8 mouse cellular contexts compared by ENCODE assay signal in the genomic region with DNA sequence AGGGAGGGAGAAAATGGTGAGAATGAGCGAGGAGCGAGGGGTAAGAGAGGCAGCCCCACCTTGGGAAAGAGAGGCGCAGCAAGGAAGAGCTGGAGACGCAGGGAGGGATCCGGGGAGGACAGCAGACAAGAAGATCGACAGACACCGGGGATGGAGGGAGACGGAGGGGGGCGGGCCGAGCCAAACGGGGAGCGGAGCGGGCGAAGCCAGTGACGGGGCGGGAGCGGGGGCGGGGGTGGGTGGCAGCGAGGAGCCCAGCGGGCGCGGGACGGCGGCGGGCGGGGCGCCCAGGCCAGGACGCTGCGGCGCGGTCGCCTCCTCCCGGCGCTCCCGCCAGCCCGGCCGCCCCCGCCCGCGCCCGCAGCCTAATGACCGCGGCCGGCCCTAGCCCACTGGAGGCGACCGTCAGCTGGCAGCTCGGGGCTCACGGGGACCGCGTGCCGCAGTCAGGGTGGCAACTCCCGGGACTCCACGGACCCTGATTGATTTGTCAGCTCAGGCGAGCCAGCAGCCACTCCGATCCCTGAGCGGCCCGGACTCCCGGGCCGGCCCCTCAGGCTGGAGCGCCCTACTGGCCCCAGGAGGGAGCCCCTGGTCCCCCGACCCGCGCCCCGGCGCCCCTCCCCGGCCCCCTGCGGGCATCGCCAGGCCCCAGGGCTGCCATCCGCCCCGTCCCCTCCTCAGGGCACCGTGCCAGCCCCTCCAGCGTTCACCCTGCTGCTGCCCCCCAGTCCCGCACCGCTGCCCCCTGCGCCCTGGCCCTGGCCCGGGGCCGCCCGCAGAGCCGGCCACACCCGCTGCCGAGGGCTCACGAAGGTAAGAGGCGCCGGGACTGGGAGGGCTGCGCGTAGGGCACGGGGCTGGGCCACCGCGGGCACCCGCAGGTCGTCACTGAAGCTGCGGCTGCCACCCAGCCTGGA. TPM values are rescaled to one million over a fixed set of nuclear protein-coding genes. Genes with fewer than 3 reads are reported as not detected.
DNase-seq lines count a peak whose midpoint lies in the region; ATAC-seq and TF ChIP-seq lines count a peak whose summit lies in the region.

A gene (plus strand): TSS at position 292 of the 920 bp plus-strand sequence.

- H3K9me3 ChIP-seq in heart, embryonic 10.5 days, result no peaks in the 10 kb centered on the region
- no peaks in the 10 kb centered on the region for H3K9me3 ChIP-seq in embryonic facial prominence, embryonic 13.5 days
- H3K9me3 ChIP-seq in intestine, embryonic 14.5 days (ENCODE audit: control insufficient read depth, low read length), result no peaks in the 10 kb centered on the region
- H3K9me3 ChIP-seq in liver, postnatal 0 days (ENCODE audit: low read length), result no peaks in the 10 kb centered on the region

- WGBS in heart, embryonic 10.5 days, result under 1% methylated on average over 74 of the region's 92 CpGs
- WGBS in embryonic facial prominence, embryonic 13.5 days, result under 1% methylated on average over 75 of the region's 92 CpGs
- WGBS in intestine, embryonic 14.5 days, result under 1% methylated on average over 63 of the region's 92 CpGs
- WGBS in liver, postnatal 0 days (ENCODE audit: insufficient replicate concordance), result 1% methylated on average over 75 of the region's 92 CpGs

- H3K4me2 ChIP-seq in embryonic facial prominence, embryonic 13.5 days, result peak within 1 kb of the TSS; percentile 89
- H3K4me2 ChIP-seq in intestine, embryonic 14.5 days (ENCODE audit: low read length), result peak within 1 kb of the TSS; percentile 60
- peak within 1 kb of the TSS; percentile 70 for H3K4me2 ChIP-seq in liver, postnatal 0 days (ENCODE audit: low read depth, low read length)

- peaks cover 18% of the 10 kb centered on the region for H3K4me1 ChIP-seq in heart, embryonic 10.5 days
- peaks cover 15% of the 10 kb centered on the region for H3K4me1 ChIP-seq in embryonic facial prominence, embryonic 13.5 days
- peaks cover 6% of the 10 kb centered on the region; the same call in 1 of the 2 replicates for H3K4me1 ChIP-seq in intestine, embryonic 14.5 days (replicated peaks; ENCODE audit: control insufficient read depth, insufficient read depth, low read length)
- H3K4me1 ChIP-seq in liver, postnatal 0 days (ENCODE audit: insufficient read depth), result peaks cover 4% of the 10 kb centered on the region; the same call in 1 of the 2 replicates

- peaks cover 98% of the 10 kb centered on the region for H3K27me3 ChIP-seq in heart, embryonic 10.5 days (ENCODE audit: insufficient read depth, poor library complexity, severe bottlenecking)
- peaks cover 98% of the 10 kb centered on the region for H3K27me3 ChIP-seq in embryonic facial prominence, embryonic 13.5 days
- H3K27me3 ChIP-seq in intestine, embryonic 14.5 days (replicated peaks; ENCODE audit: control insufficient read depth, insufficient read depth, low read length), result peaks cover 98% of the 10 kb centered on the region
- peaks cover 93% of the 10 kb centered on the region for H3K27me3 ChIP-seq in liver, postnatal 0 days (ENCODE audit: insufficient read depth, low read length)

- 0 out of 2 replicates have a peak, but pooled peaks have one; percentile 43 for ATAC-seq in embryonic facial prominence, embryonic 13.5 days (ENCODE audit: insufficient number of reproducible peaks, insufficient read depth, low FRiP score, low TSS enrichment, low read depth)
- ATAC-seq in intestine, embryonic 14.5 days (replicated peaks; ENCODE audit: low FRiP score, low TSS enrichment, low read depth), result no peak; the same call in 1 of the 2 replicates
- ATAC-seq in liver, postnatal 0 days, result peak; percentile 35; the same call in 1 of the 2 replicates

- peak within 1 kb of the TSS; percentile 65 for H3K9ac ChIP-seq in embryonic facial prominence, embryonic 13.5 days
- no peak within 1 kb of the TSS for H3K9ac ChIP-seq in intestine, embryonic 14.5 days (ENCODE audit: low read length)
- H3K9ac ChIP-seq in liver, postnatal 0 days (replicated peaks), result peak within 1 kb of the TSS; percentile 58

- no peak for TF ChIP-seq EP300 in liver, postnatal 0 days (IDR thresholded peaks at IDR 0.05; ENCODE audit: low read depth)

- H3K27ac ChIP-seq in heart, embryonic 10.5 days, result 0 out of 2 replicates have a peak within 1 kb of the TSS, but pooled peaks have one; percentile 25
- no peak within 1 kb of the TSS for H3K27ac ChIP-seq in embryonic facial prominence, embryonic 13.5 days
- H3K27ac ChIP-seq in intestine, embryonic 14.5 days (ENCODE audit: low read depth), result no peak within 1 kb of the TSS
- no peak within 1 kb of the TSS for H3K27ac ChIP-seq in liver, postnatal 0 days (ENCODE audit: low read depth)

- peak within 1 kb of the TSS; percentile 63 for H3K4me3 ChIP-seq in heart, embryonic 10.5 days
- H3K4me3 ChIP-seq in embryonic facial prominence, embryonic 13.5 days, result peak within 1 kb of the TSS; percentile 49
- peak within 1 kb of the TSS; percentile 35 for H3K4me3 ChIP-seq in intestine, embryonic 14.5 days (ENCODE audit: low read depth, low read length)
- H3K4me3 ChIP-seq in liver, postnatal 0 days (ENCODE audit: low read depth, low read length), result peak within 1 kb of the TSS; percentile 53

- H3K36me3 ChIP-seq in heart, embryonic 10.5 days, result no peaks in the 10 kb centered on the region
- H3K36me3 ChIP-seq in embryonic facial prominence, embryonic 13.5 days, result no peaks in the 10 kb centered on the region
- no peaks in the 10 kb centered on the region for H3K36me3 ChIP-seq in intestine, embryonic 14.5 days (ENCODE audit: control insufficient read depth, insufficient read depth, low read length)
- no peaks in the 10 kb centered on the region for H3K36me3 ChIP-seq in liver, postnatal 0 days (replicated peaks; ENCODE audit: insufficient read depth, low read length)

- DNase-seq in heart, embryonic 10.5 days (ENCODE audit: low spot score), result no peak
- no peak for DNase-seq in heart, adult 9 months (ENCODE audit: low spot score in 2 of 2)
- DNase-seq in ES-CJ7 (ENCODE audit: low read depth, low spot score), result peak; percentile 47
- DNase-seq in intestine, embryonic 14.5 days (ENCODE audit: low spot score), result peak; percentile 66
- peak; percentile 22 for DNase-seq in liver, postnatal 0 days
- DNase-seq in yolk sac, embryonic 10.5 days (ENCODE audit: low spot score), result no peak
- DNase-seq in adrenal gland, postnatal 25 days, result no peak

- TF ChIP-seq CTCF in liver, postnatal 0 days (IDR thresholded peaks at IDR 0.05; ENCODE audit: low read depth), result no peak

RNA-seq across cellular contexts. Expression of the gene that starts here (rescaled TPM):
- 0.58 and 6.0 TPM in 2 replicates for polyA plus RNA-seq in heart, embryonic 10.5 days (2016; fragmentation: Nextera tagmentation; extraction: Ambion mirVana)
- 10.0 and 17.8 TPM in 2 replicates for polyA plus RNA-seq in embryonic facial prominence, embryonic 13.5 days (2015; fragmentation: Nextera tagmentation; extraction: Ambion mirVana)
- polyA plus RNA-seq in intestine, embryonic 14.5 days (2014; fragmentation: Nextera tagmentation; extraction: Ambion mirVana), result 0.19 TPM in 1 of 2 replicates, not detected in the other
- polyA plus RNA-seq in liver, postnatal 0 days (2015; fragmentation: Nextera tagmentation; extraction: Ambion mirVana), result 1.7 and 2.8 TPM in 2 replicates
- not detected in 2 replicates for total RNA-seq in adrenal gland, postnatal 25 days (2021)

Comparison
In these comparisons a context has a peak if more than half of its experiments do, and no peak if none do; other contexts are left out.
1. Peak in DNase-seq, H3K4me3 ChIP-seq and H3K4me2 ChIP-seq in intestine, embryonic 14.5 days; RNA of the gene not detected or under 1 TPM.
2. DNase-seq: peak in ES-CJ7 (single experiment) and liver, postnatal 0 days (single experiment); none in heart, embryonic 10.5 days (single experiment), heart, adult 9 months (0 of 2), yolk sac, embryonic 10.5 days (single experiment) and adrenal gland, postnatal 25 days (single experiment).
3. Peak in every context shown above with its lines, with median percentiles within 50 percentile points of each other: H3K4me3 ChIP-seq and H3K4me2 ChIP-seq.